Mouse (Mus musculus): Measurements from ENCODE around the gene Rasa4. TPM values are rescaled to one million over a fixed set of nuclear protein-coding genes. Genes with fewer than 3 reads are reported as not detected.

Gene Rasa4
- polyA plus RNA-seq (2014; fragmentation: Nextera tagmentation; extraction: Ambion mirVana) = 13.6 and 15.0 TPM in 2 replicates

- DNase-seq (ENCODE audit: low spot score) (peak; percentile 92), ATAC-seq (ENCODE audit: low FRiP score) (peak; percentile 97)
- Histone ChIP-seq H3K36me3 (replicated peaks; ENCODE audit: control insufficient read depth, insufficient read depth) (no peaks in the 10 kb centered on the region), H3K4me2 (replicated peaks) (peak within 1 kb of the TSS; percentile 82), H3K27ac (0 out of 2 replicates have a peak within 1 kb of the TSS, but pooled peaks have one; percentile 17), H3K4me1 (replicated peaks; ENCODE audit: control insufficient read depth, insufficient read depth, low read length) (peaks cover 18% of the 10 kb centered on the region), H3K27me3 (ENCODE audit: control insufficient read depth, insufficient read depth, low read length) (no peaks in the 10 kb centered on the region), H3K9me3 (ENCODE audit: control insufficient read depth, low read length) (no peaks in the 10 kb centered on the region), H3K4me3 (replicated peaks; ENCODE audit: low read length) (peak within 1 kb of the TSS; percentile 48), H3K9ac (peak within 1 kb of the TSS; percentile 62)
- WGBS = 0% methylated on average over 23 of the region's 28 CpGs
Observed at GRCm38 (mm10) chr5:136083669-136084107, at the start of gene Rasa4. TSS of gene Rasa4 (plus strand) at chr5:136083916.

GRCm38 (mm10) chr5:136034868-136035267, 48.8 kb upstream of the Rasa4 start:
- H3K36me3 ChIP-seq (replicated peaks; ENCODE audit: control insufficient read depth, insufficient read depth) = peaks cover 31% of the 10 kb centered on the region

GRCm38 (mm10) chr5:136035285-136035684, 48.4 kb upstream of the Rasa4 start:
- Histone ChIP-seq H3K9me3 (ENCODE audit: control insufficient read depth, low read length) (no peaks in the 10 kb centered on the region), H3K27me3 (ENCODE audit: control insufficient read depth, insufficient read depth, low read length) (no peaks in the 10 kb centered on the region), H3K4me2 (replicated peaks) (no peak overlapping the region), H3K9ac (no peak overlapping the region), H3K4me3 (replicated peaks; ENCODE audit: low read length) (no peak overlapping the region), H3K4me1 (replicated peaks; ENCODE audit: control insufficient read depth, insufficient read depth, low read length) (no peaks in the 10 kb centered on the region), H3K36me3 (replicated peaks; ENCODE audit: control insufficient read depth, insufficient read depth) (peaks cover 27% of the 10 kb centered on the region), H3K27ac (no peak overlapping the region)
- DNase-seq (ENCODE audit: low spot score) (no peak), ATAC-seq (ENCODE audit: low FRiP score) (no peak)
- WGBS = 90% methylated on average over 1 of the region's 1 CpGs

More at GRCm38 (mm10) chr5:136034868-136035267, 48.8 kb upstream of the Rasa4 start:
- DNase-seq (ENCODE audit: low spot score) = no peak
- ATAC-seq (ENCODE audit: low FRiP score) = no peak
- Histone ChIP-seq H3K9ac (no peak overlapping the region), H3K4me3 (replicated peaks; ENCODE audit: low read length) (no peak overlapping the region), H3K4me2 (replicated peaks) (no peak overlapping the region), H3K27ac (no peak overlapping the region), H3K27me3 (ENCODE audit: control insufficient read depth, insufficient read depth, low read length) (no peaks in the 10 kb centered on the region), H3K4me1 (replicated peaks; ENCODE audit: control insufficient read depth, insufficient read depth, low read length) (no peaks in the 10 kb centered on the region), H3K9me3 (ENCODE audit: control insufficient read depth, low read length) (no peaks in the 10 kb centered on the region)
- 83% methylated on average over 4 of the region's 4 CpGs for WGBS

GRCm38 (mm10) chr5:136036667-136037066, 47.0 kb upstream of the Rasa4 start:
- ATAC-seq (ENCODE audit: low FRiP score) (no peak), DNase-seq (ENCODE audit: low spot score) (no peak)
- no peaks in the 10 kb centered on the region for H3K9me3 ChIP-seq (ENCODE audit: control insufficient read depth, low read length)
- H3K36me3 ChIP-seq (replicated peaks; ENCODE audit: control insufficient read depth, insufficient read depth) = peaks cover 13% of the 10 kb centered on the region
- H3K4me1 ChIP-seq (replicated peaks; ENCODE audit: control insufficient read depth, insufficient read depth, low read length) = no peaks in the 10 kb centered on the region
- H3K9ac ChIP-seq = no peak overlapping the region
- H3K4me2 ChIP-seq (replicated peaks) = no peak overlapping the region
- H3K27ac ChIP-seq = no peak overlapping the region
- H3K27me3 ChIP-seq (ENCODE audit: control insufficient read depth, insufficient read depth, low read length) = no peaks in the 10 kb centered on the region
- 82% methylated on average over 1 of the region's 1 CpGs for WGBS
- no peak overlapping the region for H3K4me3 ChIP-seq (replicated peaks; ENCODE audit: low read length)

GRCm38 (mm10) chr5:136038258-136039214, 45.2 kb upstream of the Rasa4 start, which contains the start of gene Upk3b:
TSS of gene Upk3b (plus strand) at chr5:136038496.
- ATAC-seq (ENCODE audit: low FRiP score) = no peak

GRCm38 (mm10) chr5:136040210-136040609, 43.5 kb upstream of the Rasa4 start:
- Histone ChIP-seq H3K4me3 (replicated peaks; ENCODE audit: low read length) (no peak overlapping the region), H3K4me2 (replicated peaks) (no peak overlapping the region), H3K9me3 (ENCODE audit: control insufficient read depth, low read length) (no peaks in the 10 kb centered on the region), H3K27me3 (ENCODE audit: control insufficient read depth, insufficient read depth, low read length) (no peaks in the 10 kb centered on the region), H3K4me1 (replicated peaks; ENCODE audit: control insufficient read depth, insufficient read depth, low read length) (no peaks in the 10 kb centered on the region), H3K27ac (no peak overlapping the region), H3K9ac (no peak overlapping the region), H3K36me3 (replicated peaks; ENCODE audit: control insufficient read depth, insufficient read depth) (no peaks in the 10 kb centered on the region)
- 42% methylated on average over 5 of the region's 5 CpGs for WGBS
- DNase-seq (ENCODE audit: low spot score) = no peak
- no peak for ATAC-seq (ENCODE audit: low FRiP score)

More at GRCm38 (mm10) chr5:136038258-136039214, 45.2 kb upstream of the Rasa4 start, which contains the start of gene Upk3b:
- Histone ChIP-seq H3K9ac (no peak within 1 kb of the TSS), H3K36me3 (replicated peaks; ENCODE audit: control insufficient read depth, insufficient read depth) (no peaks in the 10 kb centered on the region), H3K4me3 (replicated peaks; ENCODE audit: low read length) (no peak within 1 kb of the TSS), H3K27ac (no peak within 1 kb of the TSS), H3K4me1 (replicated peaks; ENCODE audit: control insufficient read depth, insufficient read depth, low read length) (no peaks in the 10 kb centered on the region), H3K27me3 (ENCODE audit: control insufficient read depth, insufficient read depth, low read length) (no peaks in the 10 kb centered on the region), H3K4me2 (replicated peaks) (no peak within 1 kb of the TSS), H3K9me3 (ENCODE audit: control insufficient read depth, low read length) (no peaks in the 10 kb centered on the region)
- 88% methylated on average over 17 of the region's 17 CpGs for WGBS
- no peak for DNase-seq (ENCODE audit: low spot score)

- H3K4me2 ChIP-seq (replicated peaks) = no peak overlapping the region
- no peaks in the 10 kb centered on the region for H3K36me3 ChIP-seq (replicated peaks; ENCODE audit: control insufficient read depth, insufficient read depth)
- no peak overlapping the region for H3K9ac ChIP-seq
- H3K9me3 ChIP-seq (ENCODE audit: control insufficient read depth, low read length) = no peaks in the 10 kb centered on the region
- no peak overlapping the region for H3K4me3 ChIP-seq (replicated peaks; ENCODE audit: low read length)
- no peaks in the 10 kb centered on the region for H3K27me3 ChIP-seq (ENCODE audit: control insufficient read depth, insufficient read depth, low read length)
- DNase-seq (ENCODE audit: low spot score) (no peak), ATAC-seq (ENCODE audit: low FRiP score) (no peak)
- H3K4me1 ChIP-seq (replicated peaks; ENCODE audit: control insufficient read depth, insufficient read depth, low read length) = no peaks in the 10 kb centered on the region
- no peak overlapping the region for H3K27ac ChIP-seq
- 55% methylated on average over 2 of the region's 2 CpGs for WGBS
Observed at GRCm38 (mm10) chr5:136041260-136041659, 42.5 kb upstream of the Rasa4 start.

- Histone ChIP-seq H3K27me3 (ENCODE audit: control insufficient read depth, insufficient read depth, low read length) (no peaks in the 10 kb centered on the region), H3K4me1 (replicated peaks; ENCODE audit: control insufficient read depth, insufficient read depth, low read length) (no peaks in the 10 kb centered on the region), H3K9ac (no peak overlapping the region), H3K36me3 (replicated peaks; ENCODE audit: control insufficient read depth, insufficient read depth) (no peaks in the 10 kb centered on the region), H3K9me3 (ENCODE audit: control insufficient read depth, low read length) (no peaks in the 10 kb centered on the region), H3K27ac (no peak overlapping the region), H3K4me3 (replicated peaks; ENCODE audit: low read length) (no peak overlapping the region), H3K4me2 (replicated peaks) (no peak overlapping the region)
- ATAC-seq (ENCODE audit: low FRiP score) = no peak
- 93% methylated on average over 8 of the region's 8 CpGs for WGBS
- DNase-seq (ENCODE audit: low spot score) = no peak
Observed at GRCm38 (mm10) chr5:136041666-136042065, 42.0 kb upstream of the Rasa4 start.

GRCm38 (mm10) chr5:136044865-136045264, 38.9 kb upstream of the Rasa4 start:
- 70% methylated on average over 13 of the region's 13 CpGs for WGBS
- no peak for ATAC-seq (ENCODE audit: low FRiP score)
- H3K4me2 ChIP-seq (replicated peaks) = no peak overlapping the region
- H3K4me3 ChIP-seq (replicated peaks; ENCODE audit: low read length) = no peak overlapping the region
- no peaks in the 10 kb centered on the region for H3K4me1 ChIP-seq (replicated peaks; ENCODE audit: control insufficient read depth, insufficient read depth, low read length)
- H3K36me3 ChIP-seq (replicated peaks; ENCODE audit: control insufficient read depth, insufficient read depth) = no peaks in the 10 kb centered on the region
- H3K27me3 ChIP-seq (ENCODE audit: control insufficient read depth, insufficient read depth, low read length) = no peaks in the 10 kb centered on the region
- no peaks in the 10 kb centered on the region for H3K9me3 ChIP-seq (ENCODE audit: control insufficient read depth, low read length)
- no peak overlapping the region for H3K27ac ChIP-seq
- no peak for DNase-seq (ENCODE audit: low spot score)
- H3K9ac ChIP-seq = no peak overlapping the region

Data from hindbrain, embryonic 14.5 days (tissue).